Mouse (Mus musculus): ENCODE results near the gene Olfr486. TPM values are rescaled to one million over a fixed set of nuclear protein-coding genes. Genes with fewer than 3 reads are reported as not detected.
"Not testable (repeated sequence)": the region's sequence is repeated elsewhere in the genome, so short reads cannot be mapped to it uniquely, and the experiment has no call there.

Olfr486 gene
- not detected in 2 replicates for total RNA-seq (2015; ENCODE audit: low replicate concordance)
- total RNA-seq (2017; ENCODE audit: low replicate concordance): not detected in 2 replicates

DNA sequence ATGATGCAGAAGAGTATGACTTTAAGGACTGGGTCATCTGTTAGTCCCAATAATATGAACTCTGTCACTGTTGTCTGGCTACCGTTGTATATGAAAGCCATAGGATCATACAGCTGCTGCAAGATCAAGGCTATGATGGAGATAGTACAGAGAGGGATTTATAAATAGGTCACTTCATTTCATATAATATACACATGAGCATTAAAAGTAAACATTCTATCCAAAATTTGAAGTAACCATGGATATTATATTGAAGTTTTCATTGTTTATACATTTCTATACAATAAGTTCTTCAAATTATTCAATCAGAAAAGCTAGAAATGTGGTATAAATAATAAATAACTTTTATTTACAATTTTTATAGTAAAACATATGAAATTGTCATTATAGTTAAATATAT lies at the start of gene Olfr486:
TSS of gene Olfr486 (minus strand) at position 101 of the 400 bp plus-strand sequence.
- ATAC-seq (replicated peaks; ENCODE audit: low FRiP score, poor library complexity, severe bottlenecking): not testable (repeated sequence)

GRCm38 (mm10) chr7:108214536-108214935 lies 42.0 kb upstream of the Olfr486 start, which contains the start of gene Olfr487:
Olfr487 (minus strand) TSS chr7:108214636.
- ATAC-seq (replicated peaks; ENCODE audit: low FRiP score, poor library complexity, severe bottlenecking): not testable (repeated sequence)

DNA sequence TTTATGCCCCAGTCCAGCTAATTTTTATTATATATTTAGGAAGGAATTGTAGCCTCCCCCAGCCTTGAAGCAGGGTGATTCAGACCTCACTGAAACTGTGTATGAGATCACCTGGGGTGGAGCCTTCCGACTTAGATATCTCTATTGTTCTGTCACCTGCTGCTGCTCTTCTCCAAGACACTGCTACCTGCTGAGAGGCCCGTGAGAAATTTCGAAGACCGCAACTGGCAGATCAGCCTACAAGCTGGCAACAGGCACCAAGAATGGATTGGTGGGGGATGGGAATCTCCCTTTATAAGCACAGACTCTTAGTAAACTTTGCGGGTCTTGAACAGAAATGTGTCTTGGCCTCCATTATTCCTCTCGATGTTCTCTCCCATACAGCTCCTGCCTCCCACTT lies 24.4 kb upstream of the Olfr486 start:
- no peak for ATAC-seq (replicated peaks; ENCODE audit: low FRiP score, poor library complexity, severe bottlenecking)

DNA sequence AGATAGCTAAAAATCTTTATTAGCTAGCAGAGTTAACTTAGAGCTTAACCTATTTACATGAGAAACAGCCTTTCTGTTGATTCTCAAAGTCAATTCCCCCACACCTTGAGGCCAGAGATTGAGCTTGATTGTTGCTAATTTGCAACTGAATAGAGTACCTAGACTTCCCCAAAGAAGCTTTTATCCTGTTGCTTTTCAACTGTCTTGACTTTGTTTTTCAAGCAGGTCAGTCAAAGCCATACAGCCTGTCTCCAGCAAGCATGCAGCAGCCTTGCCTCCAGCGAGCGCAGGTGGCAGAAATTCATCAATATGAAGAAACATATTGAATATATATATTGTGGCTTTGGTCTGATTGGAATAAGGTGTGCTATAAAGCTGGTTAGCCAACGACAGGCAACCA lies 23.8 kb upstream of the Olfr486 start:
- ATAC-seq (replicated peaks; ENCODE audit: low FRiP score, poor library complexity, severe bottlenecking): not testable (repeated sequence)

DNA sequence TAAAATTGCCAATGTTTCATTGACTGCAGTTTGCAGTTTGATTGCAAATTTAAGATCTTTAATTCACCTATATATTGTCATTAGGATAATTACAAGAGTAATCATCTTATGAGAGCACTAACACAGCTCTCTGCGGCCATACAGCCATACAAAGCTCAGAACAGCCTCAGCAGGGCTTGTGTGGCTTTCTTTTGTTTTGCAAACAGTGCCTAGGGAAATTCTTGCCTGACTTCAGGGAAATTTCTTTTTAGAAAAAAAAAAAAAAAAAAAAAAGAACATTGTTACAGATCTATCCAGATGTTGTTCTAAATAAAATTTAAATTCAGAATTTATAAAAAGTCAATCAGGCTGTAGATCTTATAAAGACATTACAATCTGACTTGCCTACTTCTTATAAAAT lies 20.2 kb upstream of the Olfr486 start:
- ATAC-seq (replicated peaks; ENCODE audit: low FRiP score, poor library complexity, severe bottlenecking): not testable (repeated sequence)

GRCm38 (mm10) chr7:108191196-108191595 lies 18.7 kb upstream of the Olfr486 start:
- not testable (repeated sequence) for ATAC-seq (replicated peaks; ENCODE audit: low FRiP score, poor library complexity, severe bottlenecking)

DNA sequence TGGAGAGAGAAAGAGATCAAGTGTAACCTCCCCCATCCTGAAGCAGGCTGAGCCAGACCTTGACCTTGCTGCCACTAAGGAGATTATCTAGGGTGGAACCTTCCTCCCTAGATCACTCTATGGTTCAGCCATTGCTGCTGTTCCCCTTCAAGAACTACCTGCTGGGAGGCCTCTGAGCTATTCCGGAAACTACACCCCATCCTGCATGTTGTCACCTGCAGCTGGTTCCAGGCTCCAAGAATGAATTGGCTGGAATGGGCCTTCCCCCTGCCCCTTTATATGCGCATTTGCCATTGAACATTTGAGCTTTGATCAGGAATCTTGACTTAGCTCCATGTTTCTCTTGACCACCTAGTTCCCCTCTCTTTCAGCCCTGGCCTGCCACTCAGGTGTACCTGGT lies 12.7 kb upstream of the Olfr486 start:
- not testable (repeated sequence) for ATAC-seq (replicated peaks; ENCODE audit: low FRiP score, poor library complexity, severe bottlenecking)

DNA sequence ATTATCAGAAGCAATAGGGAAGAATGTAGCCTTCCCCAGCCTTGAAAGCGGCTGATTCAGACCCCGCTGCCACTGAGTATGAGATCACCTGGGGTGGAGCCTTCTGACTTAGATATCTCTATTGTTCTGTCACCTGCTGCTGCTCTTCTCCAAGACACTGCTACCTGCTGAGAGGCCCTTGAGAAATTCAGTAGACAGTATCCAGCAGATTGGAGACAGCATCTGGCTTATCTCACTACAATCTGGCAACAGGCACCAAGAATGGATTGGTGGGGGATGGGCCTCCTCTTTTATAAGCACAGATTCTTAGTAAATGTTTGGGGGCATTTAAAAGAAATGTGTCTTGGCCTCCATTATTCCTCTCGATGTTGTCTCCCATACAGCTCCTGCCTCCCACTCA lies 11.9 kb upstream of the Olfr486 start:
- ATAC-seq (replicated peaks; ENCODE audit: low FRiP score, poor library complexity, severe bottlenecking): not testable (repeated sequence)

GRCm38 (mm10) chr7:108159771-108160170 lies 12.8 kb downstream of the Olfr486 start, which contains the start of gene Olfr485:
Olfr485 (minus strand) TSS chr7:108159871.
- no peak for ATAC-seq (replicated peaks; ENCODE audit: low FRiP score, poor library complexity, severe bottlenecking)

- ATAC-seq (replicated peaks; ENCODE audit: low FRiP score, poor library complexity, severe bottlenecking): no peak
Measured at GRCm38 (mm10) chr7:108127349-108127748, 45.2 kb downstream of the Olfr486 start, which contains the start of gene Olfr484. Olfr484 (minus strand) TSS chr7:108127449.

Other genes starting within 250 kb of the Olfr486 start
- not detected in 2 replicates for gene Olfr473, start 242.3 kb downstream of the Olfr486 start, total RNA-seq (2015; ENCODE audit: low replicate concordance)
- gene Olfr473, start 242.3 kb downstream of the Olfr486 start, total RNA-seq (2017; ENCODE audit: low replicate concordance): not detected in 2 replicates
- gene Olfr474, start 218.1 kb downstream of the Olfr486 start, total RNA-seq (2015; ENCODE audit: low replicate concordance): not detected in 2 replicates
- gene Olfr474, start 218.1 kb downstream of the Olfr486 start, total RNA-seq (2017; ENCODE audit: low replicate concordance): not detected in 2 replicates
- gene Olfr476, start 207.9 kb downstream of the Olfr486 start, total RNA-seq (2015; ENCODE audit: low replicate concordance): not detected in 2 replicates
- gene Olfr476, start 207.9 kb downstream of the Olfr486 start, total RNA-seq (2017; ENCODE audit: low replicate concordance): not detected in 2 replicates
- not detected in 2 replicates for gene Olfr477, start 186.0 kb downstream of the Olfr486 start, total RNA-seq (2015; ENCODE audit: low replicate concordance)
- gene Olfr477, start 186.0 kb downstream of the Olfr486 start, total RNA-seq (2017; ENCODE audit: low replicate concordance): not detected in 2 replicates
- not detected in 2 replicates for gene Olfr478, start 138.8 kb downstream of the Olfr486 start, total RNA-seq (2015; ENCODE audit: low replicate concordance)
- gene Olfr478, start 138.8 kb downstream of the Olfr486 start, total RNA-seq (2017; ENCODE audit: low replicate concordance): not detected in 2 replicates
- gene Olfr479, start 122.0 kb downstream of the Olfr486 start, total RNA-seq (2015; ENCODE audit: low replicate concordance): not detected in 2 replicates
- not detected in 2 replicates for gene Olfr479, start 122.0 kb downstream of the Olfr486 start, total RNA-seq (2017; ENCODE audit: low replicate concordance)
- gene Olfr480, start 105.4 kb downstream of the Olfr486 start, total RNA-seq (2015; ENCODE audit: low replicate concordance): not detected in 2 replicates
- gene Olfr480, start 105.4 kb downstream of the Olfr486 start, total RNA-seq (2017; ENCODE audit: low replicate concordance): not detected in 2 replicates
- gene Olfr481, start 92.9 kb downstream of the Olfr486 start, total RNA-seq (2015; ENCODE audit: low replicate concordance): not detected in 2 replicates
- not detected in 2 replicates for gene Olfr481, start 92.9 kb downstream of the Olfr486 start, total RNA-seq (2017; ENCODE audit: low replicate concordance)
- gene Olfr482, start 75.2 kb downstream of the Olfr486 start, total RNA-seq (2015; ENCODE audit: low replicate concordance): not detected in 2 replicates
- not detected in 2 replicates for gene Olfr482, start 75.2 kb downstream of the Olfr486 start, total RNA-seq (2017; ENCODE audit: low replicate concordance)
- not detected in 2 replicates for gene Olfr483, start 71.9 kb downstream of the Olfr486 start, total RNA-seq (2015; ENCODE audit: low replicate concordance)
- gene Olfr483, start 71.9 kb downstream of the Olfr486 start, total RNA-seq (2017; ENCODE audit: low replicate concordance): not detected in 2 replicates
- gene Olfr484, start 45.3 kb downstream of the Olfr486 start, total RNA-seq (2015; ENCODE audit: low replicate concordance): not detected in 2 replicates
- not detected in 2 replicates for gene Olfr484, start 45.3 kb downstream of the Olfr486 start, total RNA-seq (2017; ENCODE audit: low replicate concordance)
- gene Olfr485, start 12.9 kb downstream of the Olfr486 start, total RNA-seq (2015; ENCODE audit: low replicate concordance): not detected in 2 replicates
- not detected in 2 replicates for gene Olfr485, start 12.9 kb downstream of the Olfr486 start, total RNA-seq (2017; ENCODE audit: low replicate concordance)
- gene Olfr487, start 41.9 kb upstream of the Olfr486 start, total RNA-seq (2015; ENCODE audit: low replicate concordance): not detected in 2 replicates
- not detected in 2 replicates for gene Olfr487, start 41.9 kb upstream of the Olfr486 start, total RNA-seq (2017; ENCODE audit: low replicate concordance)
- gene Olfr488, start 85.6 kb upstream of the Olfr486 start, total RNA-seq (2015; ENCODE audit: low replicate concordance): not detected in 2 replicates
- gene Olfr488, start 85.6 kb upstream of the Olfr486 start, total RNA-seq (2017; ENCODE audit: low replicate concordance): not detected in 2 replicates
- not detected in 2 replicates for gene Olfr490, start 116.2 kb upstream of the Olfr486 start, total RNA-seq (2015; ENCODE audit: low replicate concordance)
- gene Olfr490, start 116.2 kb upstream of the Olfr486 start, total RNA-seq (2017; ENCODE audit: low replicate concordance): not detected in 2 replicates
- gene Olfr491, start 140.7 kb upstream of the Olfr486 start, total RNA-seq (2015; ENCODE audit: low replicate concordance): not detected in 2 replicates
- gene Olfr491, start 140.7 kb upstream of the Olfr486 start, total RNA-seq (2017; ENCODE audit: low replicate concordance): not detected in 2 replicates
- not detected in 2 replicates for gene Olfr492, start 150.9 kb upstream of the Olfr486 start, total RNA-seq (2015; ENCODE audit: low replicate concordance)
- gene Olfr492, start 150.9 kb upstream of the Olfr486 start, total RNA-seq (2017; ENCODE audit: low replicate concordance): not detected in 2 replicates
- not detected in 2 replicates for gene Olfr493, start 174.2 kb upstream of the Olfr486 start, total RNA-seq (2015; ENCODE audit: low replicate concordance)
- gene Olfr493, start 174.2 kb upstream of the Olfr486 start, total RNA-seq (2017; ENCODE audit: low replicate concordance): not detected in 2 replicates
- not detected in 2 replicates for gene Olfr494, start 192.6 kb upstream of the Olfr486 start, total RNA-seq (2015; ENCODE audit: low replicate concordance)
- not detected in 2 replicates for gene Olfr494, start 192.6 kb upstream of the Olfr486 start, total RNA-seq (2017; ENCODE audit: low replicate concordance)
- gene Olfr495, start 220.4 kb upstream of the Olfr486 start, total RNA-seq (2015; ENCODE audit: low replicate concordance): not detected in 2 replicates
- gene Olfr495, start 220.4 kb upstream of the Olfr486 start, total RNA-seq (2017; ENCODE audit: low replicate concordance): not detected in 2 replicates
- gene Olfr497, start 247.7 kb upstream of the Olfr486 start, total RNA-seq (2015; ENCODE audit: low replicate concordance): not detected in 2 replicates
- gene Olfr497, start 247.7 kb upstream of the Olfr486 start, total RNA-seq (2017; ENCODE audit: low replicate concordance): not detected in 2 replicates